Mouse (Mus musculus) stomach, postnatal 0 days (tissue): ENCODE measurements around the gene Lig3. TPM values are rescaled to one million over a fixed set of nuclear protein-coding genes. Genes with fewer than 3 reads are reported as not detected.

Source experiments
- ATAC-seq: fragments of 200-750 bp; cut with Nextera tagmentation; 2 replicates; pipeline ENCODE4 v1.8.0; 2017; ENCODE audit not compliant: low FRiP score, low TSS enrichment
- DNase-seq: peaks from one replicate; pipeline ENCODE4 v3.0.0-alpha.2; 2016; ENCODE audit warnings: low spot score
- H3K27ac ChIP-seq: fragments of 300-500 bp; sonication (generic); replicated peaks from 2 replicates; pipeline ENCODE4 v1.5.1; 2014; ENCODE audit warnings: mild to moderate bottlenecking, control low read depth
- H3K27me3 ChIP-seq: fragments of 300-500 bp; sonication (generic); 2 replicates; pipeline ENCODE4 v1.6.1; 2014; ENCODE audit warnings: low read length; ENCODE audit not compliant: control insufficient read depth, insufficient read depth
- H3K36me3 ChIP-seq: fragments of 300-500 bp; sonication (generic); 2 replicates; pipeline ENCODE4 v1.6.1; 2014; ENCODE audit warnings: low read length, mixed read lengths; ENCODE audit not compliant: control insufficient read depth, insufficient read depth
- H3K4me1 ChIP-seq: fragments of 300-500 bp; sonication (generic); replicated peaks from 2 replicates; pipeline ENCODE4 v1.6.1; 2014; ENCODE audit warnings: antibody characterized with exemption; ENCODE audit not compliant: control insufficient read depth, insufficient read depth
- H3K4me2 ChIP-seq: fragments of 300-500 bp; sonication (generic); replicated peaks from 2 replicates; pipeline ENCODE4 v1.6.1; 2014; ENCODE audit warnings: low read depth, mild to moderate bottlenecking, control low read depth, moderate library complexity
- H3K4me3 ChIP-seq: fragments of 300-500 bp; sonication (generic); 2 replicates; pipeline ENCODE4 v1.5.1; 2014; ENCODE audit warnings: low read depth, low read length, control low read depth
- H3K9ac ChIP-seq: fragments of 300-500 bp; sonication (generic); 2 replicates; pipeline ENCODE4 v1.6.1; 2014; ENCODE audit warnings: mild to moderate bottlenecking, low read length, control low read depth, mixed read lengths
- H3K9me3 ChIP-seq: fragments of 300-500 bp; sonication (generic); 2 replicates; pipeline ENCODE4 v1.6.1; 2016; ENCODE audit warnings: low read length; ENCODE audit not compliant: control insufficient read depth
- CTCF ChIP-seq: IDR thresholded peaks from 2 replicates; pipeline ENCODE4 v1.5.1; 2016; ENCODE audit warnings: antibody characterized with exemption, low read depth, mild to moderate bottlenecking, moderate library complexity
- EP300 ChIP-seq: optimal IDR thresholded peaks from 2 replicates; pipeline ENCODE3; 2016; ENCODE audit warnings: antibody characterized with exemption
- WGBS: fragments of 180-500 bp; shearing (Covaris S2); extraction: QIAGEN DNeasy Blood & Tissue Kit; methylation state at CpG from one replicate; pipeline ENCODE4 v1.1.7; 2014; 5-methylcytosine and 5-hydroxymethylcytosine counted together
- polyA plus RNA-seq: library from polyadenylated mRNA; unstranded; fragments of >200 nt; fragmentation: Nextera tagmentation; extraction: Ambion mirVana; gene quantifications from 2 replicates; pipeline ENCODE4 v1.2.1, GENCODE M21; 2015

Gene Lig3
- polyA plus RNA-seq, result 13.4 and 13.7 TPM in 2 replicates

DNA sequence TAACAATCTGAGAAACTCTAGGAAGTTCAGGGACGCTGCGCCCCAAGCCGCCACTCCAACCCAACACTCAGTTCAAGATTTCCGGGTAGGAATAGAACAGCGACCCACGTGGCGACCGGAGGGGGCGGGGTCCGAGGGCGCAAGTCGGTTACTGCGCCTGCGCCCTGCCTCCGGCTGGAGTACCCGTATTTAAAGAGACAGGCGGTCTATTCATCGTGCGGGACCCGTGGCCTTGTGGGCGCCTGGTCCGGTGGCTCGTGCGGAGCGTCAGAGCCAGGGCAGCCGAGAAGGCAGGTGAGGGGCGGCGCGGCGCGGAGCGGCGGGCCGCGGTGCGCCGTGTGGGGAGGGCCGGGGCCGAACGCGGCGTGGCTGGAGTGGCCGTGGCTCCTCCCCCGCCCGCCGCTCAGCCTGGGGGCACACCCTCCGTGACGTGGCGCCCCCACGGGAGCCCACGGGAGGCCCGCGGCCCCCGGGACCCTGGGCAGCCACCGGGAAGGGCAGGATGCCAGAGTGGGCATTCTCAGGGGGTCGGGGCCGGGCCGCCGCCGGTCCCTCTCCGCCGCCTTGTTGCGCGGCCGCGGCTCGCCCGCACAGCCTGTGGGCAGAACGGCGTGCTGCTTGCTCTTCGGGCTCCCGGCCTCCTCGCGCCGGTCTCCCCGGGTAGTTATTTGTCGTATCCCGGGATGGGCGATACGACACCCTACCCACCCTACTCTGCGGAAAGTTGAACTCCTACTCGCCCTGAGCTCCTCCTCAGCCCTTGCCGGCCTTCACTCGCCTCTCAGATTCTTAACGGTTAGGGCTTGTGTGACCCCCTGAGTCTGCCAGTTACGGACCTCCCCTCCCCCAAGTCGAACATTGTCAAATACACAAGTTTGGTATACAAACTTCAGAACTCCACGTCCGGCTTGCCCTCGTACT, at the start of gene Lig3:
Gene Lig3, plus strand, starts transcription at position 126 of the 921 bp plus-strand sequence.
- peak; percentile 95 for DNase-seq
- under 1% methylated on average over 73 of the region's 90 CpGs for WGBS

DNA sequence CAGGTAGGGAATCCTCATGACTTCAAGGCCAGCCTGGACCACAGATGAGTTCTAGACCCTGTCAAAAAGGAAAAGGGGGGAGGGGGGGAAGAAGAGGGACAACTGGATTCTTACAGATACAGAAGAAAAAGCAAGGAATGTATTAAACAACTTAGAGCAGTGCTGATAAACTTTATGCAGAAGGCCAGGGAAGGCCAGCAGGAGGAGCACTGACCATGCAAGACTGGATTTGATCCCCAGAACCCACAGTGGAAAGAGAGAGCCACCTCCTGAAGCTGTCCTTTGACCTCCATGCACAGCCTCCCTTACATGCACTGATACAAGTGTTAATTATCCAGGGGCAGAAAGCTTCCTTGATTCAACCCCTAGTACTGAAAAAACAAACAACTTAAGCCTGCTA, 46.7 kb upstream of the Lig3 start:
- Histone ChIP-seq H3K9me3 (no peaks in the 10 kb centered on the region), H3K27me3 (no peaks in the 10 kb centered on the region), H3K4me2 (no peak overlapping the region), H3K27ac (no peak overlapping the region), H3K9ac (no peak overlapping the region), H3K4me1 (no peaks in the 10 kb centered on the region), H3K36me3 (no peaks in the 10 kb centered on the region), H3K4me3 (no peak overlapping the region)
- DNase-seq (peak; percentile 26), ATAC-seq (no peak)
- TF ChIP-seq CTCF (peak; percentile 60), EP300 (no peak)

More for the DNA sequence above, at the start of gene Lig3:
- no peaks in the 10 kb centered on the region; the same call in 1 of the 2 replicates for H3K4me1 ChIP-seq
- 0 out of 2 replicates have a peak, but pooled peaks cover 3% of the 10 kb centered on the region for H3K36me3 ChIP-seq
- H3K27me3 ChIP-seq, result no peaks in the 10 kb centered on the region
- H3K4me2 ChIP-seq, result peak within 1 kb of the TSS; percentile 62
- peak within 1 kb of the TSS; percentile 97 for H3K27ac ChIP-seq
- ATAC-seq, result peak; percentile 94
- peak within 1 kb of the TSS; percentile 95 for H3K4me3 ChIP-seq
- H3K9me3 ChIP-seq, result no peaks in the 10 kb centered on the region
- H3K9ac ChIP-seq, result peak within 1 kb of the TSS; percentile 97
- TF ChIP-seq EP300, result no peak
- peak; percentile 23; the same call in 1 of the 2 replicates for TF ChIP-seq CTCF

DNA sequence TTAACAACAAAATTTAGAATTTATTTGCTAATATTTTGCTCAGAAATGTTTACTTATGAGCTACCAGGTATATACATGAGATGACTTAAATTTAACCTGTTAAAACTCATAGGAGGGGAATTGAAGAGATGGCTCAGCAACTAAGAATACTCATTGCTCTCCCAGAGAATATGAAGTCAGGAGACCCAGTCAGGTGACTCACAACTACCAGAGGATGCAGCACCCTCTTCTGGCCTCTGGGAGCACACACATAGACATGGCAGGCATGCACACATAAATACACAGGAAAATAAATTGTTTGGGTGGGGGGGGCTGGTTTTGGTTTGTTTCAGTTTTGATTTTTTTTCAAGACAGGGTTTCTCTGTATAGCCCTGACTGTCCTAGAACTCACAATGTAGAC, 41.9 kb upstream of the Lig3 start:
- H3K4me3 ChIP-seq, result no peak overlapping the region
- H3K4me1 ChIP-seq, result no peaks in the 10 kb centered on the region
- no peak overlapping the region for H3K4me2 ChIP-seq
- ATAC-seq (no peak), DNase-seq (no peak)
- TF ChIP-seq EP300 (no peak), CTCF (0 out of 2 replicates have a peak, but pooled peaks have one; percentile 20)
- no peaks in the 10 kb centered on the region for H3K36me3 ChIP-seq
- no peak overlapping the region for H3K9ac ChIP-seq
- no peaks in the 10 kb centered on the region for H3K27me3 ChIP-seq
- H3K27ac ChIP-seq, result no peak overlapping the region
- no peaks in the 10 kb centered on the region for H3K9me3 ChIP-seq

DNA sequence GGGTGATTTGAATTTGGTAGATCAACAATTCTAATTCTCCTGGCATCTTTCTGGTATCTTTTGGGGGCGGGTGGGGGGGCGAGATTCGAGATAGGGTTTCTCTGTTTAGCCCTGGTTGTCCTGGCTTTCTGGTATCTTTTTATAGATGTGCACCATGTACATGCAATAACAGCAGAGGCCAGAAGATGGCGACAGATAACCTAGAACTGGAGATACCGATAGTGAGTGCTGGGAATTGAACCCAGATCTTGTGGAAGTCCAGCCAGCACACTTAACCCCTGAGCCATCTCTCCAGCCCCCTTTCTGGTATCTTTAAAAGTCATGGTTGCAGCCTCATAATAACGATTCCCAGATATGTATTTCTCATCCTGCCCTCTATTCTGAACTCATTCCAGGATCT, 34.8 kb upstream of the Lig3 start:
- ATAC-seq (no peak), DNase-seq (peak; percentile 27)
- Histone ChIP-seq H3K36me3 (no peaks in the 10 kb centered on the region), H3K9me3 (no peaks in the 10 kb centered on the region), H3K27me3 (no peaks in the 10 kb centered on the region), H3K27ac (no peak overlapping the region), H3K9ac (no peak overlapping the region), H3K4me3 (no peak overlapping the region), H3K4me1 (no peaks in the 10 kb centered on the region), H3K4me2 (no peak overlapping the region)
- peak; percentile 73 for TF ChIP-seq CTCF
- TF ChIP-seq EP300, result no peak
- 32% methylated on average over 6 of the region's 6 CpGs for WGBS

DNA sequence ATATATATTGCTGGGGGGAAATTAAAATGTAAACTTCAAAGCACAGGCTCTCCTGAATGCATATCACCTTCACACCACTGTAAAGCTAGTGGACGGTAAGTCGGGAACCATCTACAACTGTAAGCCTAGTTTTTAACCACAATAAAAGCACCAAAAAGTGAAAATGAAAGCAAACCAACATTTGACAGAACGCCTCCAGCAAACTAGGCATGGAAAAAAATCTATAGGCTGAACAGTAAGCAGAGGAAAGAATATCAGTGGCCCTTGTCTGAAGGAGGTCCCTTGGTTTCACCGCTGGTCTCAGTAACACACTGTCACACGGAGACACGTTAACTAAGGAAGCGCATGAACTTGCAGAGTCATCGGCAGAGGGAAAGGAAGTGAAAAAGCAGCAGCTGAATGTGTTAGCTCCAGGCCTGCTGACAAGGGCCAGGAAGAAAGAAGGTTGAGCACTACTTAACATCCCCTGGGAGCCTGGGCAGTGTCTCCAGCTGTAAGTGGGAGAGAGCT, 34.0 kb upstream of the Lig3 start:
- Histone ChIP-seq H3K27ac (no peak overlapping the region), H3K4me1 (no peaks in the 10 kb centered on the region), H3K36me3 (no peaks in the 10 kb centered on the region), H3K4me2 (peak overlapping the region; percentile 23; the same call in 1 of the 2 replicates), H3K4me3 (no peak overlapping the region), H3K9ac (no peak overlapping the region), H3K27me3 (no peaks in the 10 kb centered on the region), H3K9me3 (no peaks in the 10 kb centered on the region)
- ATAC-seq, result no peak
- 74% methylated on average over 8 of the region's 8 CpGs for WGBS
- TF ChIP-seq CTCF, result no peak
- no peak for TF ChIP-seq EP300
- DNase-seq, result no peak
